Mouse (Mus musculus): ENCODE data around the gene Cxxc4. TPM values are rescaled to one million over a fixed set of nuclear protein-coding genes. Genes with fewer than 3 reads are reported as not detected.

The Cxxc4 gene
- 1.6 and 2.0 TPM in 2 replicates for polyA plus RNA-seq (2015; fragmentation: Nextera tagmentation; extraction: Ambion mirVana)

DNA sequence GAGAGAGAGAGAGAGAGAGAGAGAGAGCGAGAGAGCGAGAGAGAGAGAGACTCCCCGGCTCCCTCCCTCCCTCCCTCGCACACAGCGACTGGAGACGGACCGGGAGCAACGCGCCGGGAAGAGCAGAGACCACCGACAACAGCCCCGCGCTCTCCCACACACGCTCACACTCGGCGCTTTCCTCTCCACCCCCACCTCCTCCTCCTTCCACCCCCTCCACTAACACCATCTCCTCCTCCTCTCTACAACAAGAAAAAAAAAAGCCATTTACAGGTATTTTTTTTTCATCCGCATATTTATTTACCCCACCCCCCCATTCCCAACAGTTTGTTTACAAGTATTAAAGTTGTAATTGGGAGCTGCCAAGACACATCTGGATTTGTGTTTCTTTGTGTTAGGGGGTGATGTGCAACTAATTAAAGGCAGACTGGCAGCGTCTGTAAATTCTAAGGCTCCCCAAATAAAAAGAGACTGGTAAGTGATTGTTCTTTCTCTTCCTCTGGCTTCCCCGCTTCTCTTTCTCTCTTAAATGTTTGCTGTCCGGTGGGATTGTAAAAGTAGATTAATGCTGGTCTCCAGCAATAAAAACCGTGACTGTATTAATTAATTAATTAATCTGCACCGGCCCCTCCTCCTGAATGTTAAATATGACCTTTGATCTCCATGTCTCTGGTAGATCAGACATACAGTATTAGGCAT, at the start of gene Cxxc4:
Gene Cxxc4 (plus strand): TSS at position 71 of the 699 bp plus-strand sequence.

MicroRNAs within 50 kb of the gene (microRNA counts, 519-probe panel; counts per million panel counts)
- microRNA mmu-miR-1895: 296 counts per million, percentile 58 among the panel's probes with 10 or more counts

Small RNA genes within 50 kb of the gene (microRNA-seq; reads per million reads assigned to microRNA genes)
- gene Mir1895: 0 reads per million in 2 experiments

Measured in skeletal muscle tissue, postnatal 0 days (tissue).